Mouse (Mus musculus): Measurements from ENCODE around the gene Olfr1465. TPM values are rescaled to one million over a fixed set of nuclear protein-coding genes. Genes with fewer than 3 reads are reported as not detected.

The Olfr1465 gene
- not detected for polyA plus RNA-seq (2015; fragmentation: Illumina TruSeq; extraction: RNeasy Lipid Tissue Mini Kit (QIAGEN cat#74804); ENCODE audit: low read depth, low replicate concordance)

GRCm38 (mm10) chr19:13315441-13315840 lies at the start of gene Olfr1465:
Gene Olfr1465 (minus strand): TSS chr19:13315541.

GRCm38 (mm10) chr19:13361936-13362335 lies 46.6 kb upstream of the Olfr1465 start, which contains the start of gene Olfr1467:
Gene Olfr1467 (plus strand): TSS chr19:13362236.

GRCm38 (mm10) chr19:13338562-13338961 lies 23.2 kb upstream of the Olfr1465 start, which contains the start of gene Olfr1466:
Gene Olfr1466 (plus strand): TSS chr19:13338862.

Other genes starting within 250 kb of the Olfr1465 start
- gene Olfr1457, start 217.7 kb downstream of the Olfr1465 start, polyA plus RNA-seq (2015; fragmentation: Illumina TruSeq; extraction: RNeasy Lipid Tissue Mini Kit (QIAGEN cat#74804); ENCODE audit: low read depth, low replicate concordance): not detected
- gene Olfr1458, start 208.8 kb downstream of the Olfr1465 start, polyA plus RNA-seq (2015; fragmentation: Illumina TruSeq; extraction: RNeasy Lipid Tissue Mini Kit (QIAGEN cat#74804); ENCODE audit: low read depth, low replicate concordance): not detected
- not detected for gene Olfr1459, start 166.0 kb downstream of the Olfr1465 start, polyA plus RNA-seq (2015; fragmentation: Illumina TruSeq; extraction: RNeasy Lipid Tissue Mini Kit (QIAGEN cat#74804); ENCODE audit: low read depth, low replicate concordance)
- gene Olfr1461, start 152.5 kb downstream of the Olfr1465 start, polyA plus RNA-seq (2015; fragmentation: Illumina TruSeq; extraction: RNeasy Lipid Tissue Mini Kit (QIAGEN cat#74804); ENCODE audit: low read depth, low replicate concordance): not detected
- not detected for gene Olfr1462, start 129.8 kb downstream of the Olfr1465 start, polyA plus RNA-seq (2015; fragmentation: Illumina TruSeq; extraction: RNeasy Lipid Tissue Mini Kit (QIAGEN cat#74804); ENCODE audit: low read depth, low replicate concordance)
- not detected for gene Olfr1463, start 84.2 kb downstream of the Olfr1465 start, polyA plus RNA-seq (2015; fragmentation: Illumina TruSeq; extraction: RNeasy Lipid Tissue Mini Kit (QIAGEN cat#74804); ENCODE audit: low read depth, low replicate concordance)
- gene Olfr1466, start 23.3 kb upstream of the Olfr1465 start, polyA plus RNA-seq (2015; fragmentation: Illumina TruSeq; extraction: RNeasy Lipid Tissue Mini Kit (QIAGEN cat#74804); ENCODE audit: low read depth, low replicate concordance): not detected
- gene Olfr1467, start 46.7 kb upstream of the Olfr1465 start, polyA plus RNA-seq (2015; fragmentation: Illumina TruSeq; extraction: RNeasy Lipid Tissue Mini Kit (QIAGEN cat#74804); ENCODE audit: low read depth, low replicate concordance): not detected
- not detected for gene Olfr1469, start 92.3 kb upstream of the Olfr1465 start, polyA plus RNA-seq (2015; fragmentation: Illumina TruSeq; extraction: RNeasy Lipid Tissue Mini Kit (QIAGEN cat#74804); ENCODE audit: low read depth, low replicate concordance)
- not detected for gene Olfr1471, start 127.9 kb upstream of the Olfr1465 start, polyA plus RNA-seq (2015; fragmentation: Illumina TruSeq; extraction: RNeasy Lipid Tissue Mini Kit (QIAGEN cat#74804); ENCODE audit: low read depth, low replicate concordance)
- gene Olfr1472, start 140.5 kb upstream of the Olfr1465 start, polyA plus RNA-seq (2015; fragmentation: Illumina TruSeq; extraction: RNeasy Lipid Tissue Mini Kit (QIAGEN cat#74804); ENCODE audit: low read depth, low replicate concordance): not detected
- not detected for gene Olfr1474, start 154.0 kb upstream of the Olfr1465 start, polyA plus RNA-seq (2015; fragmentation: Illumina TruSeq; extraction: RNeasy Lipid Tissue Mini Kit (QIAGEN cat#74804); ENCODE audit: low read depth, low replicate concordance)
- gene Olfr1475, start 164.7 kb upstream of the Olfr1465 start, polyA plus RNA-seq (2015; fragmentation: Illumina TruSeq; extraction: RNeasy Lipid Tissue Mini Kit (QIAGEN cat#74804); ENCODE audit: low read depth, low replicate concordance): not detected
- not detected for gene Olfr1477, start 185.0 kb upstream of the Olfr1465 start, polyA plus RNA-seq (2015; fragmentation: Illumina TruSeq; extraction: RNeasy Lipid Tissue Mini Kit (QIAGEN cat#74804); ENCODE audit: low read depth, low replicate concordance)
- not detected for gene Olfr1480, start 212.4 kb upstream of the Olfr1465 start, polyA plus RNA-seq (2015; fragmentation: Illumina TruSeq; extraction: RNeasy Lipid Tissue Mini Kit (QIAGEN cat#74804); ENCODE audit: low read depth, low replicate concordance)